Mouse (Mus musculus) forebrain, embryonic 12.5 days (tissue): ENCODE measurements around the gene Pcdh11x. TPM values are rescaled to one million over a fixed set of nuclear protein-coding genes. Genes with fewer than 3 reads are reported as not detected.
"Not testable (repeated sequence)": the region's sequence is repeated elsewhere in the genome, so short reads cannot be mapped to it uniquely, and the experiment has no call there.

Source experiments
- ATAC-seq: fragments of 200-750 bp; cut with Nextera tagmentation; 2 replicates; pipeline ENCODE4 v1.8.0; 2017; ENCODE audit warnings: moderate TSS enrichment; ENCODE audit not compliant: low FRiP score
- H3K27ac ChIP-seq: fragments of 300-500 bp; sonication (generic); 2 replicates; pipeline ENCODE4 v1.5.1; 2016; ENCODE audit warnings: mild to moderate bottlenecking
- H3K27me3 ChIP-seq: fragments of 300-500 bp; sonication (generic); 2 replicates; pipeline ENCODE4 v1.6.1; 2016; ENCODE audit warnings: mild to moderate bottlenecking
- H3K36me3 ChIP-seq: fragments of 300-500 bp; sonication (generic); replicated peaks from 2 replicates; pipeline ENCODE4 v1.6.1; 2016; ENCODE audit warnings: mild to moderate bottlenecking
- H3K4me1 ChIP-seq: fragments of 300-500 bp; sonication (generic); 2 replicates; pipeline ENCODE4 v1.6.1; 2016
- H3K4me2 ChIP-seq: fragments of 300-500 bp; sonication (generic); 2 replicates; pipeline ENCODE4 v1.6.1; 2016; ENCODE audit warnings: mild to moderate bottlenecking, moderate library complexity
- H3K4me3 ChIP-seq: fragments of 300-500 bp; sonication (generic); replicated peaks from 2 replicates; pipeline ENCODE4 v1.5.1; 2016; ENCODE audit warnings: mild to moderate bottlenecking
- H3K9ac ChIP-seq: fragments of 300-500 bp; sonication (generic); 2 replicates; pipeline ENCODE4 v1.6.1; 2016; ENCODE audit warnings: mild to moderate bottlenecking
- H3K9me3 ChIP-seq: fragments of 300-500 bp; sonication (generic); 2 replicates; pipeline ENCODE4 v1.6.1; 2016
- WGBS: fragments of 180-500 bp; shearing (Covaris S2); methylation state at CpG from one replicate; pipeline ENCODE4 v1.1.7; 2016; 5-methylcytosine and 5-hydroxymethylcytosine counted together
- polyA plus RNA-seq: library from polyadenylated mRNA; unstranded; fragments of >200 nt; fragmentation: Nextera tagmentation; extraction: Ambion mirVana; gene quantifications from 2 replicates; pipeline ENCODE4 v1.2.1, GENCODE M21; 2016

The Pcdh11x gene
- 9.4 and 10.2 TPM in 2 replicates for polyA plus RNA-seq

DNA sequence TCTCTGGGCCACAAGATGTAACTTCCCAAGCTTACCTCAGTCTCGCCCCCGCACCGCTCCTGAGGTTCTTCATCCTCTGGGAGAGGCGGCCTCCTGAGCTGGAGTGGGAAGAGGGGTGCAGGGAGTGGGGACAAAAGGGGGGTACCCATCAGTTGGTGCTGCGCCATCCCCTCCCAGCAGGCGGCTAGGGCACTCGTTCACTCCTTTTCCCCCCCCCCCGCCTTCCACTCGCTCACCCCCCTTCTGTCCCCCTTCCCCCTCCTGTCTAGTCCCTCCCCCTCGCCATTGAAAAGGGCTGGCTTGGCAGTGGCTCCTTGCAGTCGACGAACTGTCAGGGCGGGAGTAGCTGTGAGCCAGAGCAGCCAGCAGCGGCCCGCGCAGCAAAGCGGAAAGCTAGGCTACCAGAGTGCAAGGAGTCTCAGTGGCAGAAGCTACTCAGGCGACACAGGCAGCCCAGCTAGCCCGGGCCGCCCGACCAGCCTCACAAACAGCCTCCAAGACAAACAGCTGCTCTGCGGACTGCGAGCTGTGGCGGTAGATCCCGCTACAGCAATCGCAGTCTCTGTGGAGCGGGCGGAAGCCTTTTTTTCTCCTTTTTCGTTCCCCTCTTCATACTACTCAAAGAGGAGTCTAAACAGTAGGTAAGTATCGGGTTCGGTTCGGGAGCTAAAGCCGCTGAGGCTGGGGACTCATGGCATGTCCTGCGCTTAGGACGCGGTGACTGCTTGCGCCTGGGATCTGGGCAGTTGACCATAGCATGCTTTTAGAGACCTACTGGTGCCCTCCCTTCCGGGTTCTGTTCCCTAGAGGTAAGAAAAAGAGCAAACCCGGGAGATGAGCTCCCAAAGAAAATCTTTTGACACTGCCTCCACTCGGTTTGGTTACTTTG, at the start of gene Pcdh11x:
Gene Pcdh11x, plus strand, starts transcription at position 249 of the 889 bp plus-strand sequence.
- Histone ChIP-seq H3K36me3 (no peaks in the 10 kb centered on the region), H3K9me3 (no peaks in the 10 kb centered on the region), H3K9ac (peak within 1 kb of the TSS; percentile 44), H3K4me3 (peak within 1 kb of the TSS; percentile 45), H3K4me2 (peak within 1 kb of the TSS; percentile 65), H3K27me3 (no peaks in the 10 kb centered on the region), H3K4me1 (peaks cover 3% of the 10 kb centered on the region; the same call in 1 of the 2 replicates), H3K27ac (no peak within 1 kb of the TSS)
- peak; percentile 82 for ATAC-seq
- WGBS: 13% methylated on average over 34 of the region's 40 CpGs

DNA sequence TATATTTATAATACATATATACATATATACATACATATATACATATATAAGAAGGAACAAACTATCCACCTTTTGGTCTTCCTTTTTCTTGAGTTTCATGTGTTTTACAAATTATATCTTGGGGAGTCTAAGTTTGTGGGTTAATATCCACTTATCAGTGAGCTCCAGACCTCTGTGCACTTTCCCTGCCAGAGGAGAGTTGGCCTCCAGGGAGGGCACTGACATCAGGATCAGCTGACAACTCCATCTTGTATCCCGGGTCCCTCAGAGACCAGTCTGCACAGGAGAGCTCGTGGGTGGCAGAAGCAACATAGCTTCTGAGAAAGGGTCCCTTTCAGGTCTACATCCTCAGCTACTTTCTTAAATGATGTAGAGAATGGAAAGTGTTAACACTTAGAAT, 30.0 kb upstream of the Pcdh11x start:
- no peak overlapping the region for H3K27ac ChIP-seq
- H3K9me3 ChIP-seq: no peaks in the 10 kb centered on the region
- ATAC-seq: no peak
- no peaks in the 10 kb centered on the region for H3K27me3 ChIP-seq
- no peaks in the 10 kb centered on the region for H3K36me3 ChIP-seq
- H3K4me1 ChIP-seq: no peaks in the 10 kb centered on the region
- H3K4me3 ChIP-seq: no peak overlapping the region
- 88% methylated on average over 2 of the region's 2 CpGs for WGBS
- no peak overlapping the region for H3K9ac ChIP-seq
- no peak overlapping the region for H3K4me2 ChIP-seq

GRCm38 (mm10) chrX:120285522-120285921, 4.5 kb upstream of the Pcdh11x start:
- H3K27me3 ChIP-seq: no peaks in the 10 kb centered on the region
- H3K4me1 ChIP-seq: no peaks in the 10 kb centered on the region
- H3K4me2 ChIP-seq: no peak overlapping the region
- H3K9me3 ChIP-seq: no peaks in the 10 kb centered on the region
- H3K27ac ChIP-seq: no peak overlapping the region
- no peaks in the 10 kb centered on the region for H3K36me3 ChIP-seq
- H3K4me3 ChIP-seq: no peak overlapping the region
- ATAC-seq: no peak
- no peak overlapping the region for H3K9ac ChIP-seq

DNA sequence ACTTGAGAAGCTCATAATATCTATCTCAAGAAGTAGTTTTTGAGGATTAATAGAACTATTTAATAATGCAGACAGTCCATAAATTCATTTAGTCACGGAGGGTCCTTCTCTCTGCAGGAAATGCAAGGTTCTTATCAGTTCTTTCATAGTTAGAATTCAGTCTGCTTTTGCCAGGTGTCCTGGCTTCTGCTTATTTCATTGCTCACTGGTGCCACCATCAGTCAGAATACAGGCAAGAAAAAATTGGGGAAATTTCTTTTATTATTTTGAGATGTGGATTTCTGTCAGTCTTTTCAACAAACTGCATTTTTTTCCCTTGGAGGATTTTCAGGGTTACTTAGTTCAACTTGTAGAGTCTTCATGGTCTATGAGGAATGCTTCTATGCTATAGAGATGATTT, 2.6 kb upstream of the Pcdh11x start:
- no peak overlapping the region for H3K4me2 ChIP-seq
- H3K9me3 ChIP-seq: no peaks in the 10 kb centered on the region
- H3K27me3 ChIP-seq: no peaks in the 10 kb centered on the region
- H3K9ac ChIP-seq: no peak overlapping the region
- no peaks in the 10 kb centered on the region for H3K36me3 ChIP-seq
- ATAC-seq: no peak
- H3K27ac ChIP-seq: no peak overlapping the region
- WGBS: 6% methylated on average over 1 of the region's 1 CpGs
- peaks cover 3% of the 10 kb centered on the region; the same call in 1 of the 2 replicates for H3K4me1 ChIP-seq
- no peak overlapping the region for H3K4me3 ChIP-seq

DNA sequence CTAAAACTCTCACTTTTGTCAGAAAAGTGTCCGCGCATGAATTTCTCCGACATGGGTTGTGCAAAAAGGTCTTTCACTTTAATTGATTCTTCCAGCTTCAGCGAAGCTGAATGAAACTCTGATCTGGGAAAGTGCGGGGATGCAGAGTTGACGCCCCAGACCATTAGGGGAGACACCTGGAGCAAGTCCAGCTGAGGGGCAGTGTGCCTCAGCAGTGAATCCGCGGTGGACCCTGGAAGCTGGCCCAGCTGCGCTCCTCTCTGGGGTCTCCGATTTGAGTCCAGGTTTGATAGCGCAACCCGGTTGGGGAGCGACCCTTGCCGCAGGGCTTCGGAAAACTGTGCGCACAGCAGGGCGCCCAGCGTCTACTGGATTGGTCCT, 831 bp downstream of the Pcdh11x start:
- WGBS: 21% methylated on average over 18 of the region's 18 CpGs
- Histone ChIP-seq H3K36me3 (no peaks in the 10 kb centered on the region), H3K9me3 (no peaks in the 10 kb centered on the region), H3K9ac (peak overlapping the region; percentile 44), H3K4me2 (peak overlapping the region; percentile 65), H3K4me1 (peaks cover 3% of the 10 kb centered on the region; the same call in 1 of the 2 replicates), H3K27me3 (no peaks in the 10 kb centered on the region), H3K4me3 (peak overlapping the region; percentile 45), H3K27ac (no peak overlapping the region)
- no peak for ATAC-seq

DNA sequence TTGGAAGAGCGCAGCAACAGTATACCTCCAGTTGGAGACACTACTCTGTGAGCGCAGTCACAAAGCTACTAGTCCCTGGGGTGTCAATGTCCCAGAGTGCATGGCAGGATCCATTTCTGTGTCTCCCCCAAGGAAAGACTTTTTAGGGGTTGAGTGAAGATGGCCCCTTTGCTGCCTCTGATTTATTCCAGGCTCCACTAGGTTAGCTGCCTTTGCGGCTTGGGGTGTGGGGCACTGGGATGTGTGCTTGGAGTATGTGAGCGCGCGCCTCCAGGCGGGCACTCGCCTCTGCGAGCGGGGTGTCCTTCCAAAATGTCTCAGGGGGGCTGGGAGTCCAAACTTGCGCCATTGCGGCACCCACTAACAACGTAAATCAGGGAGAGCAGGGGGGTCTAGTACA, 1.6 kb downstream of the Pcdh11x start:
- WGBS: 24% methylated on average over 13 of the region's 13 CpGs
- H3K9ac ChIP-seq: no peak overlapping the region
- ATAC-seq: no peak
- H3K9me3 ChIP-seq: no peaks in the 10 kb centered on the region
- no peak overlapping the region for H3K27ac ChIP-seq
- H3K27me3 ChIP-seq: no peaks in the 10 kb centered on the region
- peak overlapping the region; percentile 45 for H3K4me3 ChIP-seq
- no peaks in the 10 kb centered on the region for H3K36me3 ChIP-seq
- H3K4me2 ChIP-seq: peak overlapping the region; percentile 65
- H3K4me1 ChIP-seq: peaks cover 3% of the 10 kb centered on the region; the same call in 1 of the 2 replicates

DNA sequence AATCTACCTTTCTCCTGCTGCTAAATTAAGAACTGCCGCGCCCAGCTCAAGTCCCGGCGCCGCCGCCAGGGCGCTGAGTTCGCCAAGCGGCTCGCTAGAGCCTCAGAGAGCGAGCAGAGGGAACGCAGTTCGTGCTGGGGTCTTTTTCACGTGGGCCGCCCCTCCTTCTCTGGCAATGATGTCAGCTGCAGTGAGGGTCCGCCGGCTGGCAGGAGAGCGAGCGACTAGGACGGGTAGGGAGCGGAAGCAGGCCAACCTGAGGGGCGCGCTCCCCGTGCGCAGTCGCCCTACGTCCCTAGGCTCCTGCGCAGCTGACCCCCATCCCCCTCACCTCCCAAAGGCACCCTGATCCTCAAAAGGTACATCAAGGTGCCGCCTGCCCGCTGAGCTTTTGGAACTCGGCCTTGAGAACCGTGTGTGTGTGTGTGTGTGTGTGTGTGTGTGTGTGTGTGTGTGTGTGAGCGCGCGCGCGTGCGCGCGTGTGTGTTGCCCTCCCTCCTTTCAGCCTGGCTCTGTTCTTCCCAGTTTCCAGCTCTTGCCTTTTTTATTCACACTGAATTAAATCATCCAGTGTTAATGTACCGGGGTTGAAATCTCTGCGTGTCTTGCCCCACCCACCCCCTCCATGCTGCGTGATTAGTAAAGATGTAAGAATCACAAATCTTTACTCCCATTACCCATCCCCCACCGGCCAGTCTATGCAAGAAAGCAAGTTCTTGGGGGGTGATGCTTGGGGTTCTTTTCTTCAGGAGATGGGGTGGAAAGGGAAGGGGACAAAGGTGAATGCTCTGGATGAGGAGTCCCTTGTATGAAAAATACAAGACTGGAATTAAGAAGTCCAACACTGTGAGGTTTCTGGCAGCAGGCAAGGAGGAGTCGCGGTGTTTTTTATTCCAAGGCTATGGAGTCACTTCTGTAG, 3.0 kb downstream of the Pcdh11x start:
- Histone ChIP-seq H3K36me3 (no peaks in the 10 kb centered on the region), H3K27me3 (no peaks in the 10 kb centered on the region), H3K27ac (0 out of 2 replicates have a peak overlapping the region, but pooled peaks have one; percentile 46), H3K4me2 (peak overlapping the region; percentile 65), H3K9ac (peak overlapping the region; percentile 40; the same call in 1 of the 2 replicates), H3K4me3 (peak overlapping the region; percentile 47), H3K4me1 (peaks cover 3% of the 10 kb centered on the region; the same call in 1 of the 2 replicates), H3K9me3 (no peaks in the 10 kb centered on the region)
- peak; percentile 84 for ATAC-seq
- 14% methylated on average over 28 of the region's 46 CpGs for WGBS

GRCm38 (mm10) chrX:120301469-120302175, 11.6 kb downstream of the Pcdh11x start:
- no peaks in the 10 kb centered on the region for H3K27me3 ChIP-seq
- H3K9ac ChIP-seq: no peak overlapping the region
- H3K36me3 ChIP-seq: no peaks in the 10 kb centered on the region
- no peak overlapping the region for H3K27ac ChIP-seq
- ATAC-seq: no peak
- no peaks in the 10 kb centered on the region for H3K9me3 ChIP-seq
- WGBS: 60% methylated on average over 2 of the region's 2 CpGs
- no peak overlapping the region for H3K4me2 ChIP-seq
- H3K4me3 ChIP-seq: no peak overlapping the region
- no peaks in the 10 kb centered on the region for H3K4me1 ChIP-seq

- ATAC-seq, H3K4me3 ChIP-seq, H3K9me3 ChIP-seq, H3K36me3 ChIP-seq, H3K4me2 ChIP-seq, H3K4me1 ChIP-seq, H3K27ac ChIP-seq, H3K9ac ChIP-seq, H3K27me3 ChIP-seq: not testable (repeated sequence)
- WGBS: 90% methylated on average over 9 of the region's 10 CpGs
Observed at GRCm38 (mm10) chrX:120312995-120313394, 22.9 kb downstream of the Pcdh11x start, which contains the start of gene H2afb3. TSS of gene H2afb3 (minus strand) at chrX:120313095.

DNA sequence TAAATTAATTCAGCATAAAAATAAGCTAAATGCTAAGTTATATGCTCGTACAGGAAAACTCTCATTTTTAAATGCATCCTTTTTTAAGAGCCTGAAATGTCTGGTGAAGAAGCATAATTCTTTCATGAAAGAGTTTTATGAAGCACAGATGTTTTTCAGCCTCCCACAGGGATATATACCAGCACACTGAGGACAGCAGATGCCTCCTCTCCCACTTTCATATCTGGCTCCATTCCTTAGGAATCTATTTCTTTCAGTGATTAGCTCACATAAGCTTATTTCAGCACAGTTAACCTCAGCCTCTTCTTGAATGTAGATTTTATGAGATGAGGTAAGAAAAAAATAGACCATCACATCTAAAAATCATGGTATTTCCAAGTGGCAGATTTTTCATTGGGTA, 176.2 kb downstream of the Pcdh11x start:
- 87% methylated on average over 1 of the region's 1 CpGs for WGBS

DNA sequence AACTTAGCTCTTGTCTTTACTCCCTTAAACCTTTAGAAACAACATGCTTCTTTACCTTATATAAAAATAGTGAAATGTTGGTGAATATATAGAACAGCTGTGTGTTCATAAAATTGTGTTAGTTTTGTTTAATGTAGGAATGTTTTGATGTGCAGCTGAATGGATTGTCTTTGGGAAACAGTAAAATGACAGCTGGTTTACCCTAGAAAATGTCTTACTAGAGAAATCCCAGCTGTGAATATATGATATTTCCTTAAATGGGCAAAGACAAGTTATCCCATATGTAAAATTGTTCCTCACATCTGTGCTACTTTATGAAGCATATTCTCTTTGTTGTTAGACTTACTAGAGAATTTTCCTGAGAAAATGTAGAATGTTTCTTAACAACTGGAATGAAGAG, 196.4 kb downstream of the Pcdh11x start:
- H3K27ac ChIP-seq: no peak overlapping the region

More for the DNA sequence above, 176.2 kb downstream of the Pcdh11x start:
- Histone ChIP-seq H3K9me3 (no peaks in the 10 kb centered on the region), H3K9ac (no peak overlapping the region), H3K27me3 (no peaks in the 10 kb centered on the region), H3K4me1 (no peaks in the 10 kb centered on the region), H3K4me2 (no peak overlapping the region), H3K36me3 (no peaks in the 10 kb centered on the region), H3K4me3 (no peak overlapping the region), H3K27ac (no peak overlapping the region)
- no peak for ATAC-seq

DNA sequence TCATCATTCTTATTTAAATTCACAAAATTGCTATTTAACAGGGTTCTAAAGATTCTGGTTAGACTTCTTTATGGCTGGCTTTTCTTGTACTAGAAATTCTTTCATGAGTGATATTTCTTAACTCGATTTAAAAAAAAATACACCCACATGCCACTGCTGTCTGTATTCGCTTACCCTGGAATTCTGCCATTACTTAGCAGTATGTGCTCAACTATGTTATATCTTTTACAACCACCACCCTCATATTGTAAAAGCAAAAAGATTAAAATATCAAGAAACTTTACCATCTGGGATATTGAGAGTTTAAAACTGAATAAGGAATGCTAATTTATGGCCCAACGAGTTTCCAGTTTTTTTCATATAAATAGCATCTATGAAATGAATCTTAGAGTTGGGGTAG, 234.9 kb downstream of the Pcdh11x start:
- no peak overlapping the region for H3K4me3 ChIP-seq
- H3K4me2 ChIP-seq: no peak overlapping the region
- ATAC-seq: no peak
- no peaks in the 10 kb centered on the region for H3K4me1 ChIP-seq
- no peaks in the 10 kb centered on the region for H3K9me3 ChIP-seq
- H3K9ac ChIP-seq: no peak overlapping the region
- H3K27me3 ChIP-seq: no peaks in the 10 kb centered on the region
- H3K36me3 ChIP-seq: no peaks in the 10 kb centered on the region
- WGBS: 85% methylated on average over 3 of the region's 3 CpGs
- H3K27ac ChIP-seq: no peak overlapping the region

More for the DNA sequence above, 196.4 kb downstream of the Pcdh11x start:
- H3K4me3 ChIP-seq: no peak overlapping the region
- H3K9me3 ChIP-seq: no peaks in the 10 kb centered on the region
- no peaks in the 10 kb centered on the region for H3K36me3 ChIP-seq
- H3K4me1 ChIP-seq: no peaks in the 10 kb centered on the region
- no peaks in the 10 kb centered on the region for H3K27me3 ChIP-seq
- H3K4me2 ChIP-seq: no peak overlapping the region
- ATAC-seq: no peak
- H3K9ac ChIP-seq: no peak overlapping the region
